Mouse (Mus musculus) c-Kit-positive CD71-negative TER-119-negative erythroid progenitor cells, embryonic 14.5 days (primary cell): ENCODE measurements around the gene Nudcd3.

Source experiments
- DNase-seq: peaks from one replicate; pipeline ENCODE4 v3.0.0-alpha.2; 2013; ENCODE audit warnings: low read depth

The Nudcd3 gene

DNA sequence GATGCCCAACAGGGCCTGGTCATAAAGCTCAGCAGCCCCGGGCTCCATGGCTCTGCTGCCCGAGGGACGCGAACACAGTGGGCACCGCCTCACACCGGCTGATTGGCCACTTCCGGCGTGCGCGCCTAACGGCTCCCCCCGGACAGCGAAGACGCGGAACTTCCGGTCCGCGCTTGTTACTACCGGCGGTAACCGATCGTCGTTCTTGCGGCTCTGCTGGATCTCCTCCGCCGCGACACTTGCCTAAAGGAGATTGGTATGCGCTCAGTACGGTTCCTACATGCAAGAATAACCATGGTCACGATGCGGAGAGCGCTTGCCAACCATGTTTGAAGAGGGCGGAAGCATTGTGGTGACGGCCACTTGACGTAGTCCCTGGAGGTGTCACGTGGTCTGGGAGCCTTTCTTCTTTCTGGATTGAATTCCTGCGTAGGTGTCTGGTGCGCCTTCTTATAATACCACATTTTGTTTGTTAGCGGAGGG lies at the start of gene Nudcd3:
TSS of gene Nudcd3 (minus strand) at position 329 of the 483 bp plus-strand sequence.
- peak; percentile 72 for DNase-seq

DNA sequence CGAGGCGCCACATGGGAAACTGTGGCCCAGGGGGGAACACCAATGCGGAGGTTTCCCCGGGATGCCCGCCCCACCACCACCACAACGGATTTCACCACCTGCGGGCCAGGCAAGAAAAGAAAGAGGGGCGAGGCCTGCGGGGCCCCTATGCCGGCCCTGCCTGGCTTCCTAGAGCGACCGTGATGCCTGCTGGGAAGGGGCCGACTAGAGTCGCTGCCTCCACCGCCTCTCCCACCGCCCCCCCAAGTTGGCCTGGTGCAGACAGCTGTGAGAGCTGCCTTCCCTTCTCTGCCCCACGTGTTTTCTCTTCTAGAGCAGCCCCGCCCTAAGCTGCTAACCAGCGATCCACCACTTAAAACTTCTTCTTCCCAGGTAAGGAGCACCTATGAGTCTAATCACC lies 44.5 kb upstream of the Nudcd3 start:
- no peak for DNase-seq

DNA sequence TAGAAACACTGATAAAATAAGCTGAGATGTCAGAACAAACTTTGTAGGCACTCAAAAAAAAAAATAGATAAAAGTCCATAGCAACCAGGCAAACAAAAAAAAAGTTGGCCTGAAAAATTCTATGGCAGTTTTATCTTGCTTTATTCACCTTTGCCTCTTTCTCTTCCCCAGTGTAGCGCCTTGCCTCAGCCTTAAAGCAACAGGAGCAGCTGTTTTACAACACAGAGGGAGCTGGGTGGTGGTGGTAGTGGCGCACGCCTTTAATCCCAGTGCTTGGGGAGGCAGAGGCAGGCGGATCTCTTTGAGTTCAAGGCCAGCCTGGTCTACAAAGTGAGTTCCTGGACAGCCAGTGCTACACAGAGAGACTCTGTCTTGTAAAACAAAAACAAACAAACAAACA lies 32.8 kb upstream of the Nudcd3 start:
- no peak for DNase-seq

DNA sequence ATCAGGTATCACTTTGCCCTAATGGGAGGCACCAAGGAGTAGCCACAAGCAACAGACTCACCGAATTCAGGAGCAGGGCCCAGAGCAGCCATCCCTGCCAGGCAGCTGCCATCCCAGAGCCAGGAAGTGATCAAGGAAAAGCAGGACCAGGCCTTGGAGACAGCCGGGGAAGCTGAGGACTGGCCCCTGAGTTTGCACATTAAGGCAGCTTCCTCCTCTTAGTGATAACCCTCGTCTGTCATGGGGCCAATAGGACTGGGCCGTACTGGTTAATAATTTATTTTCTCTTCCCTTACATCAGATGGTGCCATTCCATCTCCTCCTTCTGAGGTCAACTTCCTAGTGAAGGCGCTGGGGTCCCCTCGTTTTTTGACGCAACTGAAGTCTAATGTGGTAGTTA lies 29.8 kb upstream of the Nudcd3 start, which contains the start of gene Npc1l1:
TSS of gene Npc1l1 (minus strand) at position 132 of the 400 bp plus-strand sequence.
- no peak for DNase-seq

DNA sequence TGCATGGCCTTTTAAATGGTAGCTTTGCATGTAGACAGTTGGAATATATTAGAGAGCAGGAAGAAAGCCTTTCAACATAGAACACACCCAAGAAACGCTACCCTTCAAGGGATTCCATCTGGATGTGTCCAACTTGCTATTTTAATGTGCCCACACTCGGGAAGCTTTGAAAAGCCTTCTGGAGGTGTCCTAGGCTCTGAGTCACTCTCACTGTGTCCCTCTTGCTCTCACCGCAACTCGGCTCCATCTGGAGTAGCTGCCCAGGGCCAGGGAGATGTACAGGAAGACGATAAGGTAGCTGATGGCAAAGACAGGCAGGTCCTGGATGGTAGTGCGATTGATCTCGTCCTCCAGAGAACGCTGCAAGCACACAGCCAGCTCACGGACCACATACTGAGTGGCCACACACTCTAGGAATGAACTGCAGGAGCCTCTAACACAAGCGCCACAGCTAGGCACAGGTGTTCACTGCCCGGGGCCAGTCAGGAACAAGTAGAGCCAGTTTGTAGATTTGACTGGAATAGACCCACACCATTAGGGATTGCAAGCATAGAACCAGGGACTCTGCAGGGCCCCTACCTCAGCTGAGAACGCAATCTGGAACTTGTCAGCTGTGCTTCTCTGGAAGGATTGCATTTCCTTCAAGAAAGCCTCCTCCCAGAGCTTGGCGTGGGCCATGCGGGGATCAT lies 24.5 kb upstream of the Nudcd3 start:
- DNase-seq, result no peak

DNA sequence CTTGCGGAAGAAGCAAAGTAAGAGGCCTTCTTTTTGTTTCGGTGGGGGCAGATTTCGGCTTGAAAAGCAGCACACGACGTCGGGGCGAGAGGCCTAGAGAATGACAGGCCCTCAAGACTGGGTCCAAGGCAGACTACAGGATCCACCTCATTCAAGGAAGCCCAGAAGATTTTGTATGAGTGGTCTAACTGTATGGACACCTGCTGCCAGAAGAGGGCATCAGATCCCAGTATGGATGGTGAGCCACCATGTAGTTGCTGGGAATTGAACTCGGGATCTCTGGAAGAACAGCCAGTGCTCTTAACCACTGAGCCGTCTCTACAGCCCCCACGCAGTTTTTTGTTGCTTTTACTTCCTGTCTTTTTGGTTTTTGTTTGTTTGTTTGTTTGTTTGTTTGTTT lies 22.0 kb upstream of the Nudcd3 start:
- no peak for DNase-seq

DNA sequence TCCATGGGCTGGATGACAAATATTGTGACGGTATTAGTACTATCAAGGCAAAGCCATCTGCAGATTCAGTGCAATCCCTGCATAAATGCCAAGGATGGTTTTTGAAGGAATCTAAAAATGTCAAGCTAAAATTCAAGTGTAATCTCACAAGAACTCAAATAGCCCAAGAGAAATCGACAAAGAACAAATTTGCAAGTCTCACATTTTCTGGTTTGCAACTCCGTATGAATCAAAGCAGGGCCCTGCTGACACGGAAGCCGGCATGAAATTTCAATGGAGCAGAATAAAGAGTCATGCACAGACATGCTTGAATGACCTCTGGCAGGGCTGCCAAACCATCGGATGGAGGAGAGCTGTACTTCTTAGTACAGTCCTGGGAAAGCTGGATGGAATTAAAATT lies 19.8 kb upstream of the Nudcd3 start:
- no peak for DNase-seq

DNA sequence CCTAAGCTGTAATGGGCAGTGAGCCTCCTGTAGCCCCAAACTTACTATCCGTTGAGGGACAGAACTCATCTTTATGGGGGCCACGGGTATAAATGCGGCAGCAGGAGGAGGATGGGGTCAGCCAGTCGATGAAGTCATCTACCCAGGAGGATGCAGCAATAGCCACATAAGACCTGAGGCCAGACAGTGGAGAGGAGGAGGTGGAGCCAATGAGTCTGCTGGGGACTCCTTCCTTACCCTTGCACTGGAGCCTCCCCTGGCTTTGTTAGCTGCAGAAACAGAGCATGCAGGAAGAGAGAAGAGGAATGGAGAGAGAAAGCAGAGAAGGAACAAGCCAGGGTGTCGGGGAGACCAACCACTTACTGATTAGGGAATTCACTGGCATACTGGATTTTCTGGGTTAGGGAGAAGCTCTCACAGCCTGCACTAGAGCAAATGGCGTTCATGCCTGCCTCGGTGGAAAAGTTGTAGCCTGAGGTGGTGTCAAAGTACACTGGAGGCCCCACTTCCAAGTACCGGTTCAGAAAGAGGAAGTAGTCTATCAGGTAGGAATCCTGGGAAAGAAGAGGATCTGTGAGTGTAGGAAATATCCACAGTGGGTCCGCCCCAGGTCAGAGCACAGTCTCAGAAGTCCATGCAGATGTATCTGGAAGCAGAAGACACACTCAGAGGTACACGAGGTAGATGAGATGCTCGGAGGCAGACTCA lies 18.1 kb upstream of the Nudcd3 start:
- DNase-seq, result no peak

DNA sequence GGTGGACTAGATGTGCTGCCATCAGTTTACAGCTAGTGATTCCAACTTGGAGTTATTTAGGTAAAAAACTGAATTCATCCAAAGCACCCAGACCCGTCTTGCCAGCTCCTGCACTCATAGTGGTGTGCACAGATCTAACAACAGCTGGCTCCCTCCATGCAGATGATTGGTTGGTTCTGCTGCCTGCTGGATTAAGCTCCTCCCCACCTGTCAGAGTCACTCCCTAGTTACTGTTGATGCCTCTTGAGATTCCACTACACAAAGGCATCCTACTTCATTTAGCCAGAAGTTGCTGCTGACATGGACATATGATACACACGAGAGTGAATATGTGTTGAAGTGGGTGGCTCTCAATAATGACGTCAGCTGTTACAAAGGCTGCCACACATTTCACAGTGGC lies 16.6 kb upstream of the Nudcd3 start:
- DNase-seq, result no peak

DNA sequence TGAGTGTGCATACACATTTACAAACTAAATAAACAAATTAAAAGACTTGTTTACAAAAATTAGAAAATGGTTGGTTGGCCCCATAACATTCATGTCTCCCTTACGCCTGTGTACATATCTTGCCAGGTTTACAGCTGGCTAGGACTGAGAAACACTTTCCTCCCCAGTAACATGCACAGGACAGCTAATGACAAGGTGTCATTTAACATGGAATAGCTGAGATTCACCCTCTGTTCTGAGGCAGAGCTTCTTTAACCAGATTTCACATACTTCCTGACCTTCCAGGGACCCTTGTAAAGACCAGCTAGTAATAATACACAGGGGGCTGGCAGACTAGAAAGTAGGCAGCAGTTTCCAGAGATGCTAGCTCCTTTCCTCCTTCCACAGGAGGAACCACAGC lies 7.9 kb upstream of the Nudcd3 start:
- DNase-seq, result no peak

DNA sequence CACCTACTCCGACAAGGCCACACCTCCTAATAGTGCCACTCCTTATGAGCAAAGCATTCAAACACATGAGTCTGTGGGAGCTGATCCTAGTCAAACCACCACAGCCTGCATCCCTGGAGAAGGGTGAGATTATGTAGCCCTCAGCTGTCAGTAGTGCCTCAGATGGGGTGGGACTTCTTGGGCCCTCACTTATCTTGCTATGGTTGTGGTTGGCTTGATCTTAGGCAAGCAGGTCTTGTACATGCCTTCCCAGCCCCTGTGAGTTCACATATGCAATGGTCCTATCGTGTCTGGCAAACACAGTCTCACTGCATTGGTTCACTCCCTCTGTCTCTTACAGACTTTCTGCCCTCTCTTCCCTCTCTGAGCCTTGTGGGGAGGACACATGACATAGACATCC lies 6.9 kb upstream of the Nudcd3 start:
- DNase-seq, result no peak

DNA sequence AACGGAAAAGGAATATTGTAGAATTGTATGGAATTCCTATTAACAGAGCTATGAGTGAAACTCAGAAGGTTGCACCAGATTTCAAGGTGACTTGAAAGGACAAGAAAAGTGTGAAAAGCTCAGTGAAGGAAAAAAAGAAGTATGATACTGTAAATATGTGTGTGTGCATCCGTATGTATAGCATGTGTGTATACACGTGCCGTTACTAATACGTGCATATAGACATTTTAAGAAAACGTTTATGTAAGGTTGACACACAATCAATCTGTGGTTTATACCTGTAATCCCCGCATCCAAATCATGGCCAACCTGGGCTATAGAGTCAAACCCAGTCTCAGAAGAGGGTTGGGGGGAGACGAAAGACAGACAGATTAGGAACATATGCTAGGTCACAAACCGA lies 355 bp upstream of the Nudcd3 start:
- no peak for DNase-seq

DNA sequence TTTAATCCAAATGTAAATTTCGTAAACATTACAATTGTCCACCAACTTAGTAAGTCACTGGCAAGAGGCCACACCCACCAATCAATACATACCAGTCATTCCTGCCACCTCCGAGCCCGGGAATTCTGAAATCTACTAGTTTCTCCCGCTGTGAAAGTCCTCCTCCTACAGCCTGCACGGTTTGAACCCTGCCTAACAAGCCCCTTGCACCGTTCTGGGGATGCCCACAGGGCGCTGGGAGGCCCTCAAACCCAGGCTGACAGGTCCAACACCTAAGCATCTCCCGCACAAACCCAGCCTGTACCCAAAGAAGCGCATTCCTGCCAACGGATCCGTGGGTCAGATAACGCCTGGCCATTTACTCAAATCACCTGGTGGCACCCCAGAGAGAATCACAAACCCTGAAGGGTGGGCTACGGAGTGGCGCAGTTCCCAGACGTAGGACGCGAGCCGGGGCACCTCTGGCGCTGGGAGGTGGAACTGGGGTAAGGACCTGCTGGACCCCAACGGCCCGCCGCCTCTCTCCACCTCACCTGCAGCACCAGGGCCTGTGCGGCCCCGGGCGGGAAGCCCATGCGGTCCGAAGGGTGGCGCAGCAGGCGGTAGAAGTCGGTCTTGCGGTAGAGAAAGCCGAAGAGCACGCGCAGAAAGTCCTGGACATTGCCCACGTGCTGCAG lies 667 bp downstream of the Nudcd3 start, which contains the start of gene A730071L15Rik:
TSS of gene A730071L15Rik (plus strand) at position 620 of the 677 bp plus-strand sequence.
- DNase-seq, result no peak

DNA sequence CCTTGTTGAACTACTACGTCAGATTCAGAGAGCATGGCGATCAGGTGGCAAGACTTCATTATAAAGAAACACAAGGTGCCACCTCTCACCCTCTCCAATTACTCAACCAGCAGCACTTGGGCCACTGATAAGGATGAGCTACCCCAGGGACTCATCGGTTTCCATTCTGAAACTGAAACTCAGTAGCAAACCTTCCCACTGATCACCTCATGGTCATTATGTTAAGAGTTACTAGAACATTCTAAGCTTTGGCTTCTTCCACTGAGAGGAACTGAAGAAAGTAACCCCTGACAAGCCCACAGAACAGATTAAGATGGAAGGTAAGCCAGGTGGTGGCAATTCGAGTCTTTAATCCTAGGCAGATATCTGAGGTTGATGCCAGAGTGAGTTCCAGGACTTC lies 1.8 kb downstream of the Nudcd3 start:
- no peak for DNase-seq

DNA sequence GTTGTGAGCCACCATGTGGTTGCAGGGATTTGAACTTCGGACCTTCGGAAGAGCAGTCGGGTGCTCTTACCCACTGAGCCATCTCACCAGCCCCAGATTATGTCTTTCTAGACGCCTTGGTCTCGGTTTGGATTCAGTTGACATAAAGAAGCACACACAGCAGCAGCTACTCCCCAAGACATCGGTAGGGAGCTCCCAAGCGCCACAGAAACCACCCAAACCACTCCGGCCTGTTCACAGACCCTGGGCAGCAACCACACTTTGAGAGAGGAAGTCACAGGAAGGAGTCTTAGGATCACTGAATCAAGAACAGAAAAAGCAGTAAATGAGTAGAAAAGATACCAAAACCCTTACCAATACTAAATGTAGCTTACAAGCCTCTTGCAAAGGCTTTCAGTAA lies 3.4 kb downstream of the Nudcd3 start:
- DNase-seq, result no peak

DNA sequence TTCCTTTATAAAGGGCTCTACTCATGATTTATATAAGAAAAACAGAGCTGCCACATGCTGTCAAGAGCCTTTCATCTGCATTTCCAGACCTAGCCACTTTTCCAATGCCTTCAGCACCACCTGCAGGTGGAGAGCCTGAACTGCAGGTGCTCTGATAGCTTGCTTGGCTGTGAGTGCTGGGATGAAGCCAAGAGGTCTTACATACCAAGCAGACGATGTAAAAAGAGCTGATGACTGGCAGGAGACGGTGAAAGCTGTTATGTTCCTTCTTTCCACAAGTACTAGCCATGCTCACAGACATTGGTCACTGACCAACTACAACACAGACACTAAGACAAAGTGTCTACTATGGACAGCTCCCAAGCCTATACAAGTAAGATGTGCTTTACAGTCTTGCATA lies 12.3 kb downstream of the Nudcd3 start:
- DNase-seq, result peak; percentile 87

DNA sequence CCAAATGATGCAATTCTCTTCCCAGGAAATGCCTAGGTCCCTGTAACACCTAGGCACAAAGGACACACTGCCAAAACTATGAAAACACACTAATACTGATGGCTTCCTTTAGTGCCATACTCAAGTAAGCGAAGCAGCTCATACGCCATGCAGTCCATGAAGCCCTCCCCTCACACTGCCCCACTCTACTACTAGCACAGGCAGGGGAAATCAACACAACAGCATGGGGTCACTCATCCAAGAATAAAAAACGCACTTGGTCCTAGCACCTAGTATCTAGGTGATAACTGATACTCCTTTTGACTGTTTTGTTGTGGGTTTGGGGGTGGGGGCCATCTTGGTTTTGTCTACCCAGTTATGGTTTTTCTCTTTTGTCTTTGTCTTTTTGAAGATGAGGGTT lies 12.8 kb downstream of the Nudcd3 start:
- no peak for DNase-seq

DNA sequence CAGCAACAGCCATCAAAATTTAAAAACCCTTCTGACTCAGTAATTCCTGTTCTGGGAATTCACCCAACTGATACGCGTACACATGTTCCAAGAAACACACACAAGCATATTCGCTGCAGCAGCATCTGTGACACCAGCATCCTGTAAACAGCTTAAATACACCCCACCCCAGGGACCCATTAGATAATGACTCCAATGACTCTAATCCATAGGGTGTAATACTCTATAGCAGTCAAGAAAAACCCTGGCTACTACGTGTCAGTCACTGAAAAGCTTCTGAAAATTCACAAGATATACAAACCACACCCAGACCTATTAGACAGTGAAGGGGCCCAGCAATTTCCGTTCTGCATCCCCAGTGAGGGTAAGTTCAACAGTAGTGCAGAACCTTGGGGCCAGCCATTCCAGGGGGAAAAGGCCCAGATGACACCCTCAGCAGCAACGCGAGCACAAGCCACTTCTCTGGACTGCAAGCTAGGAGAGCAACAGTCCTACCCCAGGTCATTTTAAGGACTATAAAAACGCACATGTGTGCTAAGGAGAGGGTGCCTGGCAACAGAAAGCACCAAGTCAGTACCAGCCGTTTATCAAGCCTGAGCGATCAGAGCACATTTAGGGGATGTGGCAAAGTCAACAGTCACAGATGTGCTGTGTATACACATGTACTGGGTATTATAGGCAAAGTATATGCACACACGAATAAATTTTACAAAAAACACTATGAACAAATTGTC lies 15.8 kb downstream of the Nudcd3 start:
- no peak for DNase-seq

DNA sequence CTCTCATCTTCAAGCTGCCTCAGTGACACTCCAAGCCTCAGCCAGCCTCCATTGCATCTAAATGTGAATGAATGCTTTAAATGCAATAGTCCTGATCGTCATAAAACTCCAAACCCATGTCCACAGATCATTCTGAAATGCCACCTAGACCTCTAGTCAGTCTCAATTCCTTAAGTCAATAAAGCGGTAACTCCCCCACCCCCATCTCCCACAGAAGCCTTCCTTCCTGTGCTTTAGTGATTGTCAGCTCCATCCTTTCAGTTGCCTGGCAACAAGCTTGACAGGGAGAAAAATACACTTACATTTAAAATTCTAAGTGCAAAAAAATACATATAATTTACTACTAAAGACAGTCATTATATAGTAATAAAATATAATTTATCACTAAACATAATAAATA lies 17.0 kb downstream of the Nudcd3 start:
- DNase-seq, result no peak

DNA sequence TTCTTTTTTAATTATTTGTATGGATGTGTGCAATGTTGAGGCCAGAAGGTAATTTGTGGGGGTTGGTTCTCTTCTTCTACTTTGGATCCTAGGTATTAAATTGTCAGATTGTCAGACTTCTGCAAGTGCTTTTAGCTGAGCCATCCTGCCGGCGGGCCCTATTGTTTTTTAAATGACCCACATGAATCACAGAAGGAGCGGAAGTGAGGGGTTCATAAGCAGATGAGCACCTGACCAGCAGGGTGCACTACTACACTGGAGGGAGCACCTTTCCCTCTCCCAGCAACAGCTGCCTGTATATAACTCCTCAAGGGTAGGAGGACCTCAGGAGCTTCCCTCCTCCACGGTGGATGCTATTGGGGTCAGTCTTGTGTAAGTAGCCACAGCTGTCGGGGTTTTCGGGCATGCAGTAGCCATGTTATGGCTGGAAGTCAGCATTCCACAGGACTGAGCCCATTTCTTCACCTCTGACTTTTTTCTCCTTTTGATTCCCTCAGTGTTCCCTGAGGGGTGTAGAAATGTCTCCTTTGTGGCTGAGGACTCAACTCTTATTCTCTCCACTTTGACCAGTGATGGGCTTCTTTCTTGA lies 19.3 kb downstream of the Nudcd3 start:
- DNase-seq, result no peak

DNA sequence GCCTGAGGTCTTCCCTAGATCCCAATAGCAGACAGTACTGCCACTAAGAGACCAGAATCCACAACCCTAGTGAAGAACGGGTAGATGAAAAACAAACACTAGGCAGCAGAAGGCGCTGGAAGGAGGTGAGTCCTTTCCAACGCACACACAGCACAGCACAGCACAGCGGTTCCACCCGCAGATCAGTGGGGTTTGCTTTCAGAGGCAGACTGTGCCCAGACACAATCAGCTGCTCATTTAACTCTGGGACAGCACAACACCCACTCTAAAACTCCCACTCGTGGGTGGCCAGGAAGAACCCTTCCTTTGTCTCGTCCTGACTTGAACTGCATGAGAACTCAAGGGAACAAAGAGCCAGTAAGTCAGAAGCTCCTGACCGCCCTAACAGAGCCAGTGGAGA lies 21.0 kb downstream of the Nudcd3 start:
- no peak for DNase-seq

DNA sequence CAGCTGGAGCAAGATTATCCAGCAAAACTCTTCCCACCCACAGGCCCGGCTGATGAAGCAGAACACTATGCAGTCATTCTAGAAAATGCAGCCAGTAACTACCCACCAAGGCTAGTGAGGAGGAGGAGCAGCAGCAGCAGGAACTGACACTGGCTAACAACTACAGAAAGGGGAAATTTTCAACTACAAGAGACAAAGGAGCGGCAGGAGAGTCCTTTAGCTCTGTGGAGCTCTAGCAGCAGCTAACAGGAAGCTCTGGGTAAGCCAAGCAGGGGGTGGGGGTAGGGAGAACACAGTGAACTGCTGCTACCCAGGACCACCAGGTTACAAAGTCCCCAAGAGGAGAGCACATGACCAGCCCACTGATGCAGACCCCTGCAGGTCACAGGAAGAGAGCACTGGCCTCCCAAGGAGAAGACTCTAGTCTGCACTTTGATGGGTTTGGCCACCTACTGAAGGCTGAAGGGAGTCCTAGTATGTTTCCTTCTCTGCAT lies 21.5 kb downstream of the Nudcd3 start:
- no peak for DNase-seq
